Mouse (Mus musculus): ENCODE results near the gene Tctn1. TPM values are rescaled to one million over a fixed set of nuclear protein-coding genes. Genes with fewer than 3 reads are reported as not detected.
"Not testable (repeated sequence)": the region's sequence is repeated elsewhere in the genome, so short reads cannot be mapped to it uniquely, and the experiment has no call there.

The Tctn1 gene
- total and polyA plus RNA-seq, 3 experiments = 3.8 to 6.0 TPM; not detected in 1

DNA sequence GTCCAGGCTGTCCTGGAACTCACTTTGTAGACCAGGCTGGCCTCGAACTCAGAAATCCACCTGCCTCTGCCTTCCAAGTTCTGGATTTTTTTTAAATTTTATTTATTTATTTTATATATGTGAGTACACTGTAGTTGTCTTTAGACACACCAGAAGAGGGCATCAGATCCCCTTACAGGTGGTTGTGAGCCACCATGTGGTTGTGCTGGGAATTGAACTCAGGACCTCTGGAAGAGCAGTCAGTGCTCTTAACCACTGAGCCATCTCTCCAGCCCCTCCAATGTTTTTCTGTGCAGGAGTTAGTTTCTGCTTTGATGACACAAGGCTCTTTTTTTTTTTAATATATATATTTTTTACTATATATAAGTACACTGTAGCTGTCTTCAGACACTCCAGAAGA is 51.4 kb downstream of the Tctn1 start:
- H3K27ac ChIP-seq (ENCODE audit: control insufficient read depth, low read depth, low read length); H3K9me3 ChIP-seq (replicated peaks; ENCODE audit: insufficient read depth, low read length); H3K4me1 ChIP-seq (ENCODE audit: control insufficient read depth in 1 of 2, insufficient read depth in 2 of 2, low read length in 2 of 2); H3K79me2 ChIP-seq (ENCODE audit: control insufficient read depth, insufficient read depth, low read length, poor library complexity); H3K27me3 ChIP-seq (ENCODE audit: control insufficient read depth in 1 of 2, insufficient read depth in 2 of 2, low read length in 2 of 2); H3K9ac ChIP-seq (ENCODE audit: control insufficient read depth, low read depth, low read length, poor library complexity, severe bottlenecking); H3K36me3 ChIP-seq (ENCODE audit: control insufficient read depth in 1 of 2, insufficient read depth in 2 of 2, low read length in 2 of 2); H3K4me3 ChIP-seq (ENCODE audit: control insufficient read depth in 1 of 2, insufficient read depth in 1 of 2, low read depth in 2 of 2, low read length in 2 of 2): not testable (repeated sequence)
- peak; percentile 28 for DNase-seq (ENCODE audit: low read depth, low spot score)
- peak; percentile 38 for TF ChIP-seq SMC3 (IDR thresholded peaks at IDR 0.05; ENCODE audit: low read depth, low read length)
- TF ChIP-seq CTCF (IDR thresholded peaks at IDR 0.05 in 2 of 3, conservative IDR thresholded peaks at IDR 0.05 in 1 of 3; ENCODE audit: control insufficient read depth in 1 of 3, insufficient read depth in 1 of 3, low read depth in 2 of 3, low read length in 3 of 3, poor library complexity in 1 of 3, severe bottlenecking in 1 of 3) = peak; percentile 12 to 59 (median 38); a peak in 5 of 6 replicates
- TF ChIP-seq ZC3H11A (IDR thresholded peaks at IDR 0.05; ENCODE audit: low read depth, low read length) = peak; percentile 19; the same call in 1 of the 2 replicates

DNA sequence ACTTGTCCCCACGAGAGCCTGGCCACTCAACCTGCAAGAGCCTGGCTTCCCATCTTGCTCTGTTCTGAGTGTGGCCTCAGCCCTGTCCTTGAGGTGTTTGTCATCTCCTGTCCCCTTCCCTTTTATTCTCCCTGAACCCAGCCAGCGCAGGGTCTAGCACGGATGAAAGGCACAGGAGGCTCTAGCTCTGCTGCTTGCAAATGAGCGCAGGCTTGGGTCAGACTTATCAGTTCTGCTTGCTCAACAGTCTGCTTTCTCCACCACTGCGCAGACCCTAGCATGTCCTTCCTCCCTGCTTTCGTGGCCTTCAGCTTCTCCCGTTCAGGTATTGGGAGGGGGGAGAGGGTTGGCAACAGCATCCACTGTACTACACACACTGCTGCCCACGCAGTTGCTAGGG is 52.1 kb downstream of the Tctn1 start:
- Histone ChIP-seq H3K9me3 (replicated peaks; ENCODE audit: insufficient read depth, low read length) (no peaks in the 10 kb centered on the region), H3K4me3 (ENCODE audit: control insufficient read depth in 1 of 2, insufficient read depth in 1 of 2, low read depth in 2 of 2, low read length in 2 of 2) (no peak overlapping the region), H3K79me2 (ENCODE audit: control insufficient read depth, insufficient read depth, low read length, poor library complexity) (no peaks in the 10 kb centered on the region), H3K27me3 (ENCODE audit: control insufficient read depth in 1 of 2, insufficient read depth in 2 of 2, low read length in 2 of 2) (no peaks in the 10 kb centered on the region), H3K36me3 (ENCODE audit: control insufficient read depth in 1 of 2, insufficient read depth in 2 of 2, low read length in 2 of 2) (no peaks in the 10 kb centered on the region), H3K27ac (ENCODE audit: control insufficient read depth, low read depth, low read length) (no peak overlapping the region), H3K4me1 (ENCODE audit: control insufficient read depth in 1 of 2, insufficient read depth in 2 of 2, low read length in 2 of 2) (peaks cover 0 to under 1% of the 10 kb centered on the region in 2 experiments; a peak in 1 of 4 replicates), H3K9ac (ENCODE audit: control insufficient read depth, low read depth, low read length, poor library complexity, severe bottlenecking) (no peak overlapping the region)
- TF ChIP-seq BHLHE40 (IDR thresholded peaks at IDR 0.05; ENCODE audit: borderline replicate concordance, low read depth, low read length) (no peak), E2F4 (IDR thresholded peaks at IDR 0.05; ENCODE audit: borderline replicate concordance, low read depth, low read length) (no peak), ZC3H11A (IDR thresholded peaks at IDR 0.05; ENCODE audit: low read depth, low read length) (no peak), NELFE (IDR thresholded peaks at IDR 0.05; ENCODE audit: low read depth, low read length) (no peak), MYC (IDR thresholded peaks at IDR 0.05; ENCODE audit: low read depth, low read length) (no peak), SMC3 (IDR thresholded peaks at IDR 0.05; ENCODE audit: low read depth, low read length) (no peak), EP300 (IDR thresholded peaks at IDR 0.05; ENCODE audit: low read depth in 1 of 2, low read length in 2 of 2) (no peak), POLR2AphosphoS5 (IDR thresholded peaks at IDR 0.05; ENCODE audit: borderline replicate concordance, low read depth, low read length) (no peak), ELF1 (IDR thresholded peaks at IDR 0.05; ENCODE audit: low read depth, low read length) (no peak), JUND (IDR thresholded peaks at IDR 0.05; ENCODE audit: low read depth, low read length) (no peak), ETS1 (IDR thresholded peaks at IDR 0.05; ENCODE audit: low read depth, low read length) (no peak), ZKSCAN1 (IDR thresholded peaks at IDR 0.05; ENCODE audit: low read depth, low read length) (no peak), ZNF384 (IDR thresholded peaks at IDR 0.05; ENCODE audit: low read depth, low read length) (no peak), MXI1 (IDR thresholded peaks at IDR 0.05; ENCODE audit: low read depth, low read length) (no peak), CHD1 (IDR thresholded peaks at IDR 0.05; ENCODE audit: low read depth, low read length) (no peak)
- no peak for DNase-seq (ENCODE audit: low read depth, low spot score)

All from MEL (cell line).